Mouse (Mus musculus) layer of hippocampus, postnatal 25 days (tissue): Measurements from ENCODE around the gene Hbp1. TPM values are rescaled to one million over a fixed set of nuclear protein-coding genes. Genes with fewer than 3 reads are reported as not detected.

ENCODE experiments used
- DNase-seq, 2 experiments: peaks; one replicate each; pipeline ENCODE4 v3.0.0; 2022; ENCODE audit warnings: mixed read lengths in 2 of 2, low spot score in 1 of 2; ENCODE audit errors: extremely low spot score in 1 of 2
- total RNA-seq, 2 experiments: library from RNA; stranded (reverse); gene quantifications; 2 replicates each; pipeline ENCODE4 v1.2.3; 2021

Gene Hbp1
- total RNA-seq, 2 experiments from 2014 or later = 23.0 to 27.0 TPM

- no peak for DNase-seq
These were observed 13.7 kb upstream of the Hbp1 start for GRCm38 (mm10) chr12:31964074-31964473.

DNA sequence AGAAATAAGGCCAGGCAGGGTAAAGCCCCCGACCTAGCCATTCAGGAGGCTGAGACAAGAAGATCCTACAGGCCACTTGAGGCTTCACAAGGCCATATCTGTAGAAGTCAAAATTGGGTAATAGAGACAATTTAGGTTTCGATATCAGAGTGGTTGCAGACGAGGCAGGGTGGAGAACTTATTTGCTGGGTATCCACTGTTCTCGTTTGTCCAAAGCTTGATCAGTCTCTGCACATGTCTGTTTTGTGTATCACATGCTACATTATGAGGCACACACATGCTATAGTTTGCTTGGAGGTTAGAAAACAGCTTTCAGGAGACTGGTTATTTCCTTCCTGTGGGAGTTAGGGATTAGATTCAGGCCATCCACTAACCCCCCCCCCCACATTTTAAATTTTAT lies 5.5 kb upstream of the Hbp1 start:
- DNase-seq = no peak

DNA sequence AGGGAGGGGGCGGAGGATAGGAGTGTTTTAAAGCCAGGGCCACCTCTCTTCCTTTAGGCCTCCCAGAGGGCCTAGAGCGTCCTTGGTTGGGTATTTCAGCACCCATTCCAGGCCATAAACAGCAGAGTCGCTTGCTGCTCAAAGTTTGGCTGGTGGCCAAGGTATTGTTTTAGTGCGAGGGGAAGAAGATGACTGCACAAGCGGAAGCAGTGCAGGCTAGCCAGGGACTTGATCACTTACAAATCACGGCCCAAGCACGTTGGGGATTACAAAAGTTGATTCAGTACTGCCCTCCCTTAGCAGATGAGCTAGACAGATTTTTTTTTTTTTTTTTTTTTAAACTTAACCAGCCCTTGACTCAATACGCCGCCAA lies 310 bp upstream of the Hbp1 start:
- DNase-seq = peak in 1 of 2 experiments; percentile 60

- peak; percentile 80 to 81 for DNase-seq
These were observed 1.1 kb downstream of the Hbp1 start for GRCm38 (mm10) chr12:31949193-31949741.

- DNase-seq = no peak
These were observed 2.0 kb downstream of the Hbp1 start for GRCm38 (mm10) chr12:31948101-31949000.

GRCm38 (mm10) chr12:31947476-31947875 lies 2.9 kb downstream of the Hbp1 start:
- DNase-seq = no peak

DNA sequence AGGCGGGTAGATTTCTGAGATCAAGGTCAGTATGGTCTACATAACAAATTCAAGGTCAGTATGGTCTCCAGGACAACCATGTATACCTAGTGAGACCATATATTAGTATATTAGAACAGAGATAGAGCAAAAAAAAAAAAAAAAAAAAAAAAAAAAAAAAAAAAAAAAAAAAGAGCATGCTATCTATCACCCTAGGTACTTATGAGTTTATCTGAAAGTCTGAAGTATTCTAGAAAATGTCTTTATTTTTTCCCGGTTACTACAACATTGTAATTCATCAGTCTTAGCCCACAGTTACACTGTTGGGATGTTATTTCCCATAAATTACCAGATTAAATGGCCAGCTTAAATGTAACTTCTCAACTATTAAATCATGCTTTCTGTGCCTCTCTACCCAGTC lies 5.9 kb downstream of the Hbp1 start:
- DNase-seq = no peak

GRCm38 (mm10) chr12:31943020-31943654 lies 7.2 kb downstream of the Hbp1 start:
- no peak for DNase-seq

DNA sequence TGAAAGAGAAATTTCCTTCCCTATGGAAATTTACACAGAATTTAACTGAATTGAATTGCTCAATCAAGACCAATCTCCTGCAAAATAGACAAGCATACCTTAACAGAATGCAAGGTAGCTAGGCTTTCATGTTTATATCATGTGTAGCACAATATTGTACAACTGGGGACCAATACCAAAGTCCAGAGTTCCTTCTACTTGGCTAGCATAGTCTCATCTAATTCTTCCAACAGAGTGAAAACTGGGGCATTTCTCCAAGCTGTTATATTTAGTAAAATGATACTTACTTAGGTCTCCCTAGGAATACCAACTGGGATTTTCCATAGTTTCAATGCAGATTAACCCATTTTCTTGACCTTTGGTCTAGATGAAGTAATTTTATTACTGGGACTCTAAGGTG lies 11.3 kb downstream of the Hbp1 start:
- no peak for DNase-seq

- no peak for DNase-seq
These were observed 11.8 kb downstream of the Hbp1 start for GRCm38 (mm10) chr12:31938391-31938997.

DNA sequence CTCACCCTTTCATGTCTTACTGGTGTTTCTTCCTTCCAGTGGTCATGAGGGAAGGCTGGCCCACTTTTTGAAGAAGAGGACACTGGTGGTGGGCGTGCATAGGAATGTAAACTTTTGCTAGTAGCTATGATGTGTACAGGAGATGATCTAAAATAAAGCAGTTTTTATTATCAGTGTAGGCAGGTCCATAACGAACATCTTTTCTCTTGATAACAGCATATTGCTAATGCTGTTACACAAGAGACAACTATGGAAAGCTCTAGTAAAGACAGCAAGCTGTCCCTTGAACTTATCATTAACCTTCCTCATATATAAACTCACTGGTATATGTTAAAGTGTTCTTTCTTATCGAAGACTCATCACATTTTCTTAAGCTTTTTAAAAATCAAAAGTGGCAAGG lies 12.7 kb downstream of the Hbp1 start:
- DNase-seq = no peak

GRCm38 (mm10) chr12:31936657-31937300 lies 13.6 kb downstream of the Hbp1 start:
- DNase-seq = no peak

- no peak for DNase-seq
These were observed 18.5 kb downstream of the Hbp1 start for GRCm38 (mm10) chr12:31931818-31932217.

GRCm38 (mm10) chr12:31928498-31928897 lies 21.8 kb downstream of the Hbp1 start:
- no peak for DNase-seq

GRCm38 (mm10) chr12:31926661-31927061 lies 23.7 kb downstream of the Hbp1 start:
- peak; percentile 69 to 84 for DNase-seq

DNA sequence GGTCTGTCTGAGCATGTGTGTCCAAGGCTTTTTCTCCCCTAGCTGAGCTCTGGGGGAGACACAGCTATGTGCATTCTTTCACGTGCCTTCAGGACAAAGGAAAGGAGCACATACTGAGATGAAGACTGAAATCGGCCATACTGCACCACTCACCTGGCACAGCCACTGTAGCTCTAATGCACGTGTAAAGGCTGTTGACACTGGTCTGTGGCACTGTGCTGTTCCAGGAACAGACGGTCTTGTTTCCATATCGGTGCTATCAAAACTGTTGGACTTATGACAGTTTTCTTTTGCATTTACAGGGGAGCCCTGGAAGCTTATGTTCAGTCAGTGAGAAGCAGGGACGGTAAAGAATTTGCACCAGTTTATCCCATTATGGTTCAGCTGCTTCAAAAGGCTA lies 25.0 kb downstream of the Hbp1 start:
- DNase-seq = no peak

DNA sequence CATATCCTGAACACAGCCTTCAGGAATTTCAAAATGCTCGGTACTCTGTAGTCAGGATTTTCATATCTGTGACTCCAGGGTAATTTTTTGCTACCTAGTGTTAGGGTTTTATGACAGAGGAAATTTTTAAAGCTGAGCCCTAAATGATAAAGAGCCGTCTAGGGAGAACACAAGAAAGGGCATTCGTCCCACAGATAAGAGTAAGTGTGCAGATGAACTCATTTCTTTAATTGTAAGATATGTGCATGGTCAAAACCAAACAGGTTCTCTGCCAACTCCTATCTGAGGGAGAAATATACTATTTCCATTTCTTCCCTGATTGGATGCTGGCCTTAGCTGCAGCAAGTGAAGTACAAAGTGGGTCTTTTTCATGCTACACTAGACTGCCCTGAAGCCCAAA lies 26.2 kb downstream of the Hbp1 start:
- no peak for DNase-seq

GRCm38 (mm10) chr12:31920464-31921405 lies 29.6 kb downstream of the Hbp1 start:
- DNase-seq = no peak

- DNase-seq = peak in 1 of 2 experiments; percentile 37
These were observed 33.1 kb downstream of the Hbp1 start for GRCm38 (mm10) chr12:31917245-31917644.

- DNase-seq = no peak
These were observed 33.6 kb downstream of the Hbp1 start for GRCm38 (mm10) chr12:31916691-31917090.
